Mouse (Mus musculus): ENCODE measurements around the gene Sphkap. TPM values are rescaled to one million over a fixed set of nuclear protein-coding genes. Genes with fewer than 3 reads are reported as not detected.

Sphkap gene
- polyA plus RNA-seq (2015; fragmentation: Illumina TruSeq; extraction: RNeasy Lipid Tissue Mini Kit (QIAGEN cat#74804); ENCODE audit: low read depth, low replicate concordance) = 59.1 TPM

GRCm38 (mm10) chr1:83408021-83408464 is at the start of gene Sphkap:
Gene Sphkap, minus strand, starts transcription at chr1:83408200.

Other genes starting within 250 kb of the Sphkap start
- gene Daw1, start 248.4 kb downstream of the Sphkap start, polyA plus RNA-seq (2015; fragmentation: Illumina TruSeq; extraction: RNeasy Lipid Tissue Mini Kit (QIAGEN cat#74804); ENCODE audit: low read depth, low replicate concordance) = 1.00 TPM